Mouse (Mus musculus) heart, embryonic 10.5 days (tissue): Measurements from ENCODE around the gene Lrrc4c. TPM values are rescaled to one million over a fixed set of nuclear protein-coding genes. Genes with fewer than 3 reads are reported as not detected.

Experiments
- DNase-seq: peaks from one replicate; pipeline ENCODE4 v3.0.0-alpha.2; 2017; ENCODE audit warnings: low spot score
- H3K27ac ChIP-seq: fragments of 300-500 bp; sonication (generic); 2 replicates; pipeline ENCODE4 v1.5.1; 2016; ENCODE audit warnings: mild to moderate bottlenecking
- H3K27me3 ChIP-seq: fragments of 300-500 bp; sonication (generic); 2 replicates; pipeline ENCODE4 v1.6.1; 2016; ENCODE audit warnings: mild to moderate bottlenecking; ENCODE audit not compliant: poor library complexity, insufficient read depth, severe bottlenecking
- H3K36me3 ChIP-seq: fragments of 300-500 bp; sonication (generic); 2 replicates; pipeline ENCODE4 v1.6.1; 2016; ENCODE audit warnings: mild to moderate bottlenecking, moderate library complexity
- H3K4me1 ChIP-seq: fragments of 300-500 bp; sonication (generic); 2 replicates; pipeline ENCODE4 v1.6.1; 2016; ENCODE audit warnings: mild to moderate bottlenecking
- H3K4me3 ChIP-seq: fragments of 300-500 bp; sonication (generic); 2 replicates; pipeline ENCODE4 v1.5.1; 2016; ENCODE audit warnings: mild to moderate bottlenecking, moderate library complexity
- H3K9me3 ChIP-seq: fragments of 300-500 bp; sonication (generic); 2 replicates; pipeline ENCODE4 v1.6.1; 2016; ENCODE audit warnings: mild to moderate bottlenecking, moderate library complexity
- WGBS: fragments of 180-500 bp; shearing (Covaris S2); methylation state at CpG from one replicate; pipeline ENCODE4 v1.1.7; 2016; 5-methylcytosine and 5-hydroxymethylcytosine counted together
- polyA plus RNA-seq: library from polyadenylated mRNA; unstranded; fragments of >200 nt; fragmentation: Nextera tagmentation; extraction: Ambion mirVana; gene quantifications from 2 replicates; pipeline ENCODE4 v1.2.1, GENCODE M21; 2016

Gene Lrrc4c
- polyA plus RNA-seq, 1 experiment from 2014 or later: 0.39 TPM

GRCm38 (mm10) chr2:97234074-97234473 is 916.1 kb downstream of the Lrrc4c start:
- DNase-seq: no peak
- Histone ChIP-seq H3K27ac (no peak overlapping the region), H3K4me3 (no peak overlapping the region), H3K9me3 (no peaks in the 10 kb centered on the region), H3K4me1 (no peaks in the 10 kb centered on the region), H3K36me3 (no peaks in the 10 kb centered on the region), H3K27me3 (no peaks in the 10 kb centered on the region)
- WGBS: 81% methylated on average over 1 of the region's 1 CpGs

GRCm38 (mm10) chr2:97274651-97275050 is 956.7 kb downstream of the Lrrc4c start:
- Histone ChIP-seq H3K36me3 (no peaks in the 10 kb centered on the region), H3K9me3 (no peaks in the 10 kb centered on the region), H3K27ac (no peak overlapping the region), H3K4me1 (no peaks in the 10 kb centered on the region), H3K4me3 (no peak overlapping the region), H3K27me3 (no peaks in the 10 kb centered on the region)
- 44% methylated on average over 2 of the region's 2 CpGs for WGBS
- DNase-seq: no peak

GRCm38 (mm10) chr2:97284986-97285385 is 967.0 kb downstream of the Lrrc4c start:
- H3K27me3 ChIP-seq: no peaks in the 10 kb centered on the region
- H3K27ac ChIP-seq: no peak overlapping the region
- no peak for DNase-seq
- H3K36me3 ChIP-seq: no peaks in the 10 kb centered on the region
- no peaks in the 10 kb centered on the region for H3K9me3 ChIP-seq
- no peaks in the 10 kb centered on the region for H3K4me1 ChIP-seq
- no peak overlapping the region for H3K4me3 ChIP-seq

- Histone ChIP-seq H3K36me3 (no peaks in the 10 kb centered on the region), H3K27ac (no peak overlapping the region), H3K4me3 (no peak overlapping the region), H3K4me1 (no peaks in the 10 kb centered on the region), H3K9me3 (no peaks in the 10 kb centered on the region), H3K27me3 (no peaks in the 10 kb centered on the region)
- DNase-seq: no peak
- 80% methylated on average over 3 of the region's 3 CpGs for WGBS
Measured at GRCm38 (mm10) chr2:97294216-97294615, 976.2 kb downstream of the Lrrc4c start.

GRCm38 (mm10) chr2:97299704-97300103 is 981.7 kb downstream of the Lrrc4c start:
- no peaks in the 10 kb centered on the region for H3K27me3 ChIP-seq
- no peaks in the 10 kb centered on the region for H3K9me3 ChIP-seq
- H3K4me1 ChIP-seq: no peaks in the 10 kb centered on the region
- H3K36me3 ChIP-seq: no peaks in the 10 kb centered on the region
- 70% methylated on average over 2 of the region's 2 CpGs for WGBS
- no peak overlapping the region for H3K4me3 ChIP-seq
- no peak overlapping the region for H3K27ac ChIP-seq
- DNase-seq: no peak

- Histone ChIP-seq H3K4me3 (no peak overlapping the region), H3K36me3 (no peaks in the 10 kb centered on the region), H3K4me1 (no peaks in the 10 kb centered on the region), H3K27ac (no peak overlapping the region), H3K9me3 (no peaks in the 10 kb centered on the region), H3K27me3 (no peaks in the 10 kb centered on the region)
- 78% methylated on average over 1 of the region's 1 CpGs for WGBS
- no peak for DNase-seq
Measured at GRCm38 (mm10) chr2:97318008-97318407, 1000.0 kb downstream of the Lrrc4c start.

GRCm38 (mm10) chr2:97318536-97318935 is 1000.6 kb downstream of the Lrrc4c start:
- no peaks in the 10 kb centered on the region for H3K27me3 ChIP-seq
- H3K4me3 ChIP-seq: no peak overlapping the region
- no peaks in the 10 kb centered on the region for H3K4me1 ChIP-seq
- no peaks in the 10 kb centered on the region for H3K36me3 ChIP-seq
- 79% methylated on average over 1 of the region's 1 CpGs for WGBS
- no peak overlapping the region for H3K27ac ChIP-seq
- H3K9me3 ChIP-seq: no peaks in the 10 kb centered on the region
- no peak for DNase-seq

GRCm38 (mm10) chr2:97332084-97332682 is 1014.2 kb downstream of the Lrrc4c start:
- WGBS: 42% methylated on average over 1 of the region's 1 CpGs
- no peaks in the 10 kb centered on the region for H3K36me3 ChIP-seq
- H3K27ac ChIP-seq: no peak overlapping the region
- DNase-seq: no peak
- no peaks in the 10 kb centered on the region for H3K4me1 ChIP-seq
- no peaks in the 10 kb centered on the region for H3K9me3 ChIP-seq
- H3K4me3 ChIP-seq: no peak overlapping the region
- H3K27me3 ChIP-seq: no peaks in the 10 kb centered on the region

GRCm38 (mm10) chr2:97339627-97340026 is 1021.7 kb downstream of the Lrrc4c start:
- Histone ChIP-seq H3K27me3 (no peaks in the 10 kb centered on the region), H3K9me3 (no peaks in the 10 kb centered on the region), H3K4me3 (no peak overlapping the region), H3K27ac (no peak overlapping the region), H3K36me3 (no peaks in the 10 kb centered on the region), H3K4me1 (no peaks in the 10 kb centered on the region)
- WGBS: 71% methylated on average over 4 of the region's 4 CpGs
- no peak for DNase-seq

- no peak overlapping the region for H3K4me3 ChIP-seq
- no peak overlapping the region for H3K27ac ChIP-seq
- H3K4me1 ChIP-seq: no peaks in the 10 kb centered on the region
- 82% methylated on average over 2 of the region's 2 CpGs for WGBS
- no peaks in the 10 kb centered on the region for H3K27me3 ChIP-seq
- H3K9me3 ChIP-seq: no peaks in the 10 kb centered on the region
- DNase-seq: no peak
- no peaks in the 10 kb centered on the region for H3K36me3 ChIP-seq
Measured at GRCm38 (mm10) chr2:97361235-97361634, 1043.3 kb downstream of the Lrrc4c start.

- Histone ChIP-seq H3K27me3 (no peaks in the 10 kb centered on the region), H3K4me3 (no peak overlapping the region), H3K9me3 (no peaks in the 10 kb centered on the region), H3K27ac (no peak overlapping the region), H3K36me3 (no peaks in the 10 kb centered on the region), H3K4me1 (no peaks in the 10 kb centered on the region)
- 77% methylated on average over 3 of the region's 3 CpGs for WGBS
- no peak for DNase-seq
Measured at GRCm38 (mm10) chr2:97369978-97370377, 1052.0 kb downstream of the Lrrc4c start.

- H3K4me1 ChIP-seq: no peaks in the 10 kb centered on the region
- no peak for DNase-seq
- no peaks in the 10 kb centered on the region for H3K36me3 ChIP-seq
- H3K27me3 ChIP-seq: no peaks in the 10 kb centered on the region
- WGBS: 84% methylated on average over 3 of the region's 3 CpGs
- no peak overlapping the region for H3K4me3 ChIP-seq
- no peaks in the 10 kb centered on the region for H3K9me3 ChIP-seq
- no peak overlapping the region for H3K27ac ChIP-seq
Measured at GRCm38 (mm10) chr2:97391437-97391836, 1073.5 kb downstream of the Lrrc4c start.

GRCm38 (mm10) chr2:97391876-97392275 is 1073.9 kb downstream of the Lrrc4c start:
- Histone ChIP-seq H3K4me1 (no peaks in the 10 kb centered on the region), H3K36me3 (no peaks in the 10 kb centered on the region), H3K27me3 (no peaks in the 10 kb centered on the region), H3K27ac (no peak overlapping the region), H3K9me3 (no peaks in the 10 kb centered on the region), H3K4me3 (no peak overlapping the region)
- WGBS: 78% methylated on average over 2 of the region's 2 CpGs
- no peak for DNase-seq

GRCm38 (mm10) chr2:97413066-97413465 is 1095.1 kb downstream of the Lrrc4c start:
- no peak overlapping the region for H3K27ac ChIP-seq
- 77% methylated on average over 1 of the region's 1 CpGs for WGBS

More at GRCm38 (mm10) chr2:97413066-97413465, 1095.1 kb downstream of the Lrrc4c start:
- no peaks in the 10 kb centered on the region for H3K9me3 ChIP-seq
- no peaks in the 10 kb centered on the region for H3K27me3 ChIP-seq
- H3K36me3 ChIP-seq: no peaks in the 10 kb centered on the region
- no peak for DNase-seq
- H3K4me3 ChIP-seq: no peak overlapping the region
- H3K4me1 ChIP-seq: no peaks in the 10 kb centered on the region
